Mouse (Mus musculus) bone marrow, adult 2 months (tissue): ENCODE results near the gene Zfr.

Experiments
- CTCF ChIP-seq: fragments of 200-500 bp; IDR thresholded peaks from 2 replicates; pipeline ENCODE4 v1.5.1; 2011; ENCODE audit warnings: low read length, control low read depth; ENCODE audit not compliant: control insufficient read depth, insufficient read depth
- POLR2A ChIP-seq: fragments of 200-500 bp; IDR thresholded peaks from 2 replicates; pipeline ENCODE4 v1.6.1; 2011; ENCODE audit warnings: low read depth, mild to moderate bottlenecking, control low read depth, low read length, borderline replicate concordance; ENCODE audit not compliant: control insufficient read depth

- TF ChIP-seq CTCF (no peak), POLR2A (no peak)
Observed at GRCm38 (mm10) chr15:12124913-12125312, 7.3 kb downstream of the Zfr start.
